Mouse (Mus musculus) spleen, adult 18-20 months (tissue): ENCODE measurements around the gene Ahdc1.

Experiments used
- DNase-seq, 2 experiments: peaks; one replicate each; pipeline ENCODE4 v3.0.0; 2022; ENCODE audit warnings: mixed read lengths in 2 of 2

The Ahdc1 gene

GRCm38 (mm10) chr4:133020721-133021120 is 9.7 kb downstream of the Ahdc1 start:
- no peak for DNase-seq

- DNase-seq, result no peak
These were observed 10.2 kb downstream of the Ahdc1 start for GRCm38 (mm10) chr4:133021181-133021671.

GRCm38 (mm10) chr4:133022217-133022616 is 11.2 kb downstream of the Ahdc1 start:
- no peak for DNase-seq

GRCm38 (mm10) chr4:133022954-133023635 is 12.0 kb downstream of the Ahdc1 start:
- no peak for DNase-seq

GRCm38 (mm10) chr4:133023636-133024035 is 12.6 kb downstream of the Ahdc1 start:
- no peak for DNase-seq

GRCm38 (mm10) chr4:133024404-133024803 is 13.3 kb downstream of the Ahdc1 start:
- no peak for DNase-seq

GRCm38 (mm10) chr4:133024969-133025685 is 14.1 kb downstream of the Ahdc1 start:
- DNase-seq, result no peak

GRCm38 (mm10) chr4:133026272-133026671 is 15.2 kb downstream of the Ahdc1 start:
- no peak for DNase-seq

- no peak for DNase-seq
These were observed 15.8 kb downstream of the Ahdc1 start for GRCm38 (mm10) chr4:133026826-133027375.

- no peak for DNase-seq
These were observed 16.7 kb downstream of the Ahdc1 start for GRCm38 (mm10) chr4:133027721-133028120.

GRCm38 (mm10) chr4:133028193-133028592 is 17.1 kb downstream of the Ahdc1 start:
- no peak for DNase-seq

- no peak for DNase-seq
These were observed 17.8 kb downstream of the Ahdc1 start for GRCm38 (mm10) chr4:133028875-133029274.

- DNase-seq, result no peak
These were observed 21.5 kb downstream of the Ahdc1 start for GRCm38 (mm10) chr4:133032410-133033095.

- no peak for DNase-seq
These were observed 23.4 kb downstream of the Ahdc1 start for GRCm38 (mm10) chr4:133034478-133034877.

- no peak for DNase-seq
These were observed 24.4 kb downstream of the Ahdc1 start for GRCm38 (mm10) chr4:133035446-133035845.

GRCm38 (mm10) chr4:133035946-133036345 is 24.9 kb downstream of the Ahdc1 start:
- no peak for DNase-seq

- DNase-seq, result no peak
These were observed 26.2 kb downstream of the Ahdc1 start for GRCm38 (mm10) chr4:133037293-133037692.

GRCm38 (mm10) chr4:133037798-133038197 is 26.7 kb downstream of the Ahdc1 start:
- no peak for DNase-seq

- DNase-seq, result peak in 1 of 2 experiments; percentile 32
These were observed 27.6 kb downstream of the Ahdc1 start for GRCm38 (mm10) chr4:133038521-133039115.

GRCm38 (mm10) chr4:133039116-133039819 is 28.2 kb downstream of the Ahdc1 start:
- DNase-seq, result no peak

GRCm38 (mm10) chr4:133039832-133040231 is 28.8 kb downstream of the Ahdc1 start:
- no peak for DNase-seq

GRCm38 (mm10) chr4:133040241-133040904 is 29.3 kb downstream of the Ahdc1 start:
- DNase-seq, result no peak
